Mouse (Mus musculus) embryonic facial prominence, embryonic 11.5 days (tissue): ENCODE results near the gene Foxs1. TPM values are rescaled to one million over a fixed set of nuclear protein-coding genes. Genes with fewer than 3 reads are reported as not detected.

ENCODE experiments used
- ATAC-seq: fragments of 200-750 bp; cut with Nextera tagmentation; replicated peaks from 2 replicates; pipeline ENCODE4 v1.8.0; 2017; ENCODE audit warnings: low read depth; ENCODE audit not compliant: insufficient number of reproducible peaks, low FRiP score, low TSS enrichment
- DNase-seq: peaks from one replicate; pipeline ENCODE4 v3.0.0-alpha.2; 2015; ENCODE audit warnings: low spot score
- H3K27ac ChIP-seq: fragments of 300-500 bp; sonication (generic); replicated peaks from 2 replicates; pipeline ENCODE4 v1.5.1; 2014; ENCODE audit warnings: mild to moderate bottlenecking, low read depth, low read length, control low read depth
- H3K27me3 ChIP-seq: fragments of 300-500 bp; sonication (generic); 2 replicates; pipeline ENCODE4 v1.6.1; 2014; ENCODE audit warnings: mild to moderate bottlenecking, low read length, moderate library complexity, mixed read lengths; ENCODE audit not compliant: control insufficient read depth, insufficient read depth
- H3K36me3 ChIP-seq: fragments of 300-500 bp; sonication (generic); replicated peaks from 2 replicates; pipeline ENCODE4 v1.6.1; 2014; ENCODE audit warnings: low read depth, mild to moderate bottlenecking, low read length, moderate library complexity, mixed read lengths; ENCODE audit not compliant: control insufficient read depth, insufficient read depth
- H3K4me1 ChIP-seq: fragments of 300-500 bp; sonication (generic); 2 replicates; pipeline ENCODE4 v1.6.1; 2014; ENCODE audit warnings: low read length, mixed read lengths; ENCODE audit not compliant: control insufficient read depth, insufficient read depth
- H3K4me2 ChIP-seq: fragments of 300-500 bp; sonication (generic); 2 replicates; pipeline ENCODE4 v1.6.1; 2014; ENCODE audit warnings: low read depth, mild to moderate bottlenecking, control low read depth, low read length, moderate library complexity
- H3K4me3 ChIP-seq: fragments of 300-500 bp; sonication (generic); 2 replicates; pipeline ENCODE4 v1.5.1; 2014; ENCODE audit warnings: low read depth, low read length, control low read depth
- H3K9ac ChIP-seq: fragments of 300-500 bp; sonication (generic); replicated peaks from 2 replicates; pipeline ENCODE4 v1.6.1; 2014; ENCODE audit warnings: mild to moderate bottlenecking, control low read depth, low read length
- H3K9me3 ChIP-seq: fragments of 300-500 bp; sonication (generic); replicated peaks from 2 replicates; pipeline ENCODE4 v1.6.1; 2016; ENCODE audit warnings: mild to moderate bottlenecking, low read length, inconsistent platforms, mixed read lengths; ENCODE audit not compliant: control insufficient read depth
- WGBS: fragments of 180-500 bp; shearing (Covaris S2); extraction: QIAGEN DNeasy Blood & Tissue Kit; methylation state at CpG from one replicate; pipeline ENCODE4 v1.1.7; 2014; 5-methylcytosine and 5-hydroxymethylcytosine counted together
- polyA plus RNA-seq: library from polyadenylated mRNA; unstranded; fragments of >200 nt; fragmentation: Nextera tagmentation; extraction: Ambion mirVana; gene quantifications from 2 replicates; pipeline ENCODE4 v1.2.1, GENCODE M21; 2014

The Foxs1 gene
- polyA plus RNA-seq, 1 experiment from 2014 or later, result 0.79 TPM

DNA sequence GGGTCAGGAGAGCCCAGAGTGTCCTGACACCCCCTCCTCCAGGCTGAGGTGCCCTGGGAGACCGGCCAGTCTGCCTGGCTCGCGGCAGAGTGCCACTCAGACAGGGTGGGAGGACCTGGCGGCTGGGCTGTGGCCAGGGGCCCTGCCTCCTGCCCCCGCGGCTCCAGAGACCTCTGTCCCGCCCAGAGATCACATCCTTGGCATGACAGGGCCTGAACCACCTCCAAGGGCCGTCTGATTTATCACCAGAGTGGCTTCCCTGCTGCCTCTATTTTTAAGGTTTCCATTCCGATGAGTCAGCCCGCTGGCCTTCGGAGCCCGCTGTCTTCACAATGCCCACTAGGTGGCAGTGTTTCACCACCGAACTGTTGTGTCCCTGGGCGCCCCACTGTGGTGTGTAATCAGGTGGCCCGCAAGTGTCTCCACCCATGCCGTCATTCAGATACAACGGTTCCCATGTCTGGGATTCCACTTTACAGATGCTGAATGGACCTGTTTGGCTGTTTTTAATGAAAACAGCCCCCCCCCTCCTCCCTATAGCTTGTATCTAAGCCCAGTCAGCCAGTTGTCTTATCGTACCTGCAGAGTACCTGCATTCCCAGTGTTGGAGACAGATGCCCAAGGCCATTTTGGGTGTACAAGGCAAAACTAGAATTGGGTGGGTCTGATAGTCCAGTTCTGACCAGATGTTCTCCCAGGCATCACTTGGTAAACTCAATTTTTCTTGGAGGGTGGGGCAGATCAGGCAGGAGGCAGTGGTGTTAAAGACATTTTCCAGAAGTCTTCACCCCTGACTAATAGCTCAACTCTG, 18.5 kb downstream of the Foxs1 start:
- Histone ChIP-seq H3K4me1 (no peaks in the 10 kb centered on the region), H3K36me3 (no peaks in the 10 kb centered on the region), H3K9me3 (no peaks in the 10 kb centered on the region), H3K27ac (no peak overlapping the region), H3K9ac (no peak overlapping the region), H3K27me3 (peaks cover 10% of the 10 kb centered on the region), H3K4me2 (peak overlapping the region; percentile 21), H3K4me3 (0 out of 2 replicates have a peak overlapping the region, but pooled peaks have one; percentile 5)
- 5% methylated on average over 18 of the region's 18 CpGs for WGBS
- DNase-seq (peak; percentile 93), ATAC-seq (peak; percentile 50; the same call in 1 of the 2 replicates)

DNA sequence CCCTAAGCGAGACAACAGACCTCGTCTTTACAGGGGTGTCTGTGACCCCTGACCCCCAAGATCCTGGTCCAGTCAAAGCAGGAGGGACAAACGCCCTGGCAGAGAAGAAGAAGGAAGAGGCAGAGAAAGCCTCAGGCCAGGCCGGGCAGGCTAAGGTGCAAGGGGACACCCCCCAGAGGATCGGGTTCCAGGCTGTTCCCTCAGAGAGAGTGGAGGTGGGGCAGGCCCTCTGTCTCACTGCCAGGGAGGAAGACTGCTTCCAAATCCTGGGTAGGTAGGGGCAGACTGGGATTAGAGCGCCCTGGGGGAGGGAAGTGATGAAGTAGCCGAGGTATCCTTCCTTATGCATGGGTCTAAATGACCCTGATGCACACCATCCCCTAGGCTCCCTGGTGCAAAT, 19.5 kb downstream of the Foxs1 start:
- no peak for DNase-seq
- Histone ChIP-seq H3K4me2 (no peak overlapping the region), H3K36me3 (no peaks in the 10 kb centered on the region), H3K9me3 (no peaks in the 10 kb centered on the region), H3K4me1 (no peaks in the 10 kb centered on the region), H3K4me3 (no peak overlapping the region), H3K9ac (no peak overlapping the region), H3K27ac (no peak overlapping the region), H3K27me3 (peaks cover 10% of the 10 kb centered on the region)
- ATAC-seq, result no peak
- WGBS, result 24% methylated on average over 7 of the region's 7 CpGs

DNA sequence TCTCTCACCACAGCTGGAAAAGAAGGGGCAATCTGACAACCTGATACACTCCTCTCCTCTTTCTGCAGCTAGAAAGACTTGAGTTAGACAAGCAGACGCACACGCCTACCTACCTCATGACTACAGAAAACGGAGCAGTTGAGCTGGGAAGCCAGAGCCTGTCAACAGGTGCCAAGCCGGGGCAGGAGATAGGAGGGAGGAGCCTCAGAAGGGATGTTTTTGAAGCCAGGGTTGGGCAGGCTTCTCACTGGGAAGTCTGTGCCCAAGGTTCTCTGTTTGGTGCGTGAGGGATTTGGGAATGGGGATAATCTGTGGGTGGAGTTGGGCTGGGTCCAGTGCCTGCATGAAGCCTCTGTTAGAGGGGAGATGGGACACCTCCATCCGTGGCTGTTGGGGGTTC, 21.6 kb downstream of the Foxs1 start:
- H3K4me3 ChIP-seq, result no peak overlapping the region
- no peaks in the 10 kb centered on the region for H3K9me3 ChIP-seq
- no peak overlapping the region for H3K4me2 ChIP-seq
- no peaks in the 10 kb centered on the region for H3K4me1 ChIP-seq
- 27% methylated on average over 6 of the region's 6 CpGs for WGBS
- peaks cover 10% of the 10 kb centered on the region for H3K27me3 ChIP-seq
- no peaks in the 10 kb centered on the region for H3K36me3 ChIP-seq
- no peak overlapping the region for H3K9ac ChIP-seq
- no peak for ATAC-seq
- H3K27ac ChIP-seq, result no peak overlapping the region
- DNase-seq, result no peak

DNA sequence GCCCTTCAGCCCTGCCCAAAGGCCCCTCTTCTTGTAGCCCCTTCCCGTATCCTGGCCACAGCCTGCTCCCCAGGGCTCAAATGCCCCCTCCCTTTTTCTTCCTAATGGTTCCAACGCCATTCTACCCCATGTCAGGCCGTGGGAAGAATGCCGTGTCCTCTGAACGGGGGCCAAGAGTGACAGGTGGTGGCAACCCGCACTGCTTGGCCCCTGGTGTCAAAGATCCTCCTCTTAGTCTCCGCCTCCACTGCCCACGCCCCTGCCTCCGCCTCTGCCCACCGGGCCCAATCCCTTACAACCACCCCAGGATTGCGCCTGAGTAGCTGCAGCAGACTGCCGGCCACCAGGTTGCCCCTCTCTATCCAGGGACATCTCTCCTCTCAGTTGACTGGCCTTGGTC, 22.0 kb downstream of the Foxs1 start, which contains the start of gene Mylk2:
Mylk2 (plus strand) TSS at position 322 of the 400 bp plus-strand sequence.
- Histone ChIP-seq H3K9ac (no peak within 1 kb of the TSS), H3K27me3 (peaks cover 10% of the 10 kb centered on the region), H3K9me3 (no peaks in the 10 kb centered on the region), H3K4me2 (no peak within 1 kb of the TSS), H3K4me3 (no peak within 1 kb of the TSS), H3K36me3 (no peaks in the 10 kb centered on the region), H3K4me1 (no peaks in the 10 kb centered on the region), H3K27ac (no peak within 1 kb of the TSS)
- DNase-seq, result no peak
- no peak for ATAC-seq
- 18% methylated on average over 12 of the region's 12 CpGs for WGBS

DNA sequence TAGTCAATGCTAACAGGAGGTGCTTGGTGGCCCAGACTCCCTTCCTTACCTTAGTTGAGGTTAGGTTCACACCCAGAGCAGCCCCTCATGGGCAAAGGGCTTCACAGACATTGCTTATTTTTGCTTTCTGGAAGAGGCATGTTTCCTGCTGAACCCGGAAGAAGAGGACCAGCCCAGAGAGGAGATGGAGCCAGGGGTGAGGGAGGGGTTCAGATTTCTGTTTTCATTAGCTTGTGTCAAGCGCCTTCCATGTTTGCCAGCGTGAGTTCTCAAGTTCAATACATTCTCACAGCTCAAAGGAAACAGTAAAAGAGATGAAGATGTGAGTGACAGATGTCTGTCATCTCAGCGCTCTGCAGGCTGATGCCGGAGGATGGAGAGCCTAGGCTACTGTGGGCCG, 23.2 kb downstream of the Foxs1 start:
- WGBS, result 70% methylated on average over 6 of the region's 6 CpGs

DNA sequence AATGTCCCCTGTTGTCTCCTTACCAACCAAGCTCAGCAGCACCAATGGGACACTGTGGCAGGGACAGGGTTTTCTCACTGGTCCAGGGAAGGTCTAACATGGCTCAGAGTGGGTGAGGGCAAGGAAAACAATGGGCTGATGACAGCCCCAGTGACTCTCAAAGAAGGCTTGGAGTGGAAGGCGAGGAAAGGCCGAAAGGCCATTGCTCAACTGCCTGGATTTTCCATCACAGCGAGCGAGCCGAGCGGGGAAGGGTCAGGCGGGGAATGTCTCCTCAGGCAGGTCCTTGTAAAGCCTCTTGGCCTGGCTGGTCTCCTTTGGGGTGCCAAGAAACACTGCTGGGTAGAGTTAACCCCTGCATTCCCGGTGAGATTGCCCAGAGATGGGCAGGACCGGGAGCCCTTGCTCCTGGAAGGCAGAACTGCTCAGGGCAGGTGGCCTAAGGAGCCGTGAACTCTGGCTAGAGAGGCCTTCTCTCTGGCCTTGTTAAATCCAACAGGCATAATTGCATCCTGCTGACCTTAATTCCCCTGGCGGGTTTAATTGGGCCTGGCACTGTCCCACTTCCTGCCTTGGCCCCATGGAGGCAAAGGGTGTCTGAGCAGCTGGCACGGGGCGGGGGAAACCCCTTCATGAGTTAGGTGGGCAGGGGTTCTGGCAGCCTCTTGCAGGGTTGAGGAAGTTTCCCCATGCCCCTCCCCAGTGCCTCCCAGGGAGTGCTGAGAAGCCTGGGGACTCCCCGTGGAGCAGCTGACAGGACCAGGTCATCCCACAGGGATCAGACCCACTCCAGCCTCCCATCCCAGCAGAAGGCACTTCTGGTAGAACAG, 25.7 kb downstream of the Foxs1 start:
- no peak overlapping the region for H3K9ac ChIP-seq
- 44% methylated on average over 14 of the region's 14 CpGs for WGBS
- no peaks in the 10 kb centered on the region for H3K9me3 ChIP-seq
- no peak overlapping the region for H3K4me2 ChIP-seq
- peaks cover 2% of the 10 kb centered on the region; the same call in 1 of the 2 replicates for H3K4me1 ChIP-seq
- DNase-seq (no peak), ATAC-seq (no peak)
- no peak overlapping the region for H3K4me3 ChIP-seq
- peaks cover 2% of the 10 kb centered on the region; the same call in 1 of the 2 replicates for H3K27me3 ChIP-seq
- no peaks in the 10 kb centered on the region for H3K36me3 ChIP-seq
- no peak overlapping the region for H3K27ac ChIP-seq

More for the DNA sequence above, 23.2 kb downstream of the Foxs1 start:
- no peak overlapping the region for H3K9ac ChIP-seq
- H3K27me3 ChIP-seq, result peaks cover 10% of the 10 kb centered on the region
- H3K27ac ChIP-seq, result no peak overlapping the region
- no peaks in the 10 kb centered on the region for H3K4me1 ChIP-seq
- no peak overlapping the region for H3K4me3 ChIP-seq
- H3K36me3 ChIP-seq, result no peaks in the 10 kb centered on the region
- no peaks in the 10 kb centered on the region for H3K9me3 ChIP-seq
- ATAC-seq, result no peak
- no peak overlapping the region for H3K4me2 ChIP-seq
- DNase-seq, result no peak

DNA sequence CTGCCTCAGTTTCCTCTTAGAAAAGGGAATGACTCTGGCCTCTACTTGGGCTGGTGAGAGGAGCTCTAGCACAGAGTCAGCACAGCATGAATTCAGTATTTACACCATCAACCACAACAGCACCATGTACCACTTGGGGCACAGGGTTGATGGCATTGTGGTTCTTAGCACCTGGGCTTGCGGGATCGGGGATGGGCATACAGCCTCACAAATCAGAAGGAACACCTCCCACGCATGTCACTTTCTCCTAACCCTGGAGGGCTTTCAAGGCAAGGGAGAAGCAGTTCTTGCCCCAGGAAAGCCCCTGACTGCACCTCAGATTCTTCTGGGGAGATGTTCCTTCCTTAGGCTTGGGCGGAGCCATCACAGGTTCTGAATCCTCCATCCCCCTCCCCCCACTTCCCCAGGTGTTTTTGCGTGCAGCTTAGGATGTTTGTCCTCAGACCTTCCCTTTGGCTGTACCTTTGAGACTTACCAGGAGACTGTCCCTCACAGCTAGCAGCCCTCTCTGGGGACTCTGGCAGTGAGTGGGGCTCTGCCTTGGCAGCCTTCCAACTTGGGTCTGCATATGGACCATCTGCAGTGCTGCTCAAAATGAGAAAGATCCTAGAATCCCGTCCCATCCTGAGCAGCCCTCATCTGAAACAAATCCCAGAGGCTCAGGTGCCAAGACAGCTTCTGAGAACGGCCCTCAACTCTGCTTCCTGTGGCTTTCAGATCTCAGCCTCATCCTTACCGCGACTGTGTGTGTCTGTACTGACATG, 26.6 kb downstream of the Foxs1 start:
- DNase-seq, result no peak
- WGBS, result 62% methylated on average over 9 of the region's 9 CpGs
- no peak for ATAC-seq
- Histone ChIP-seq H3K4me1 (peaks cover 2% of the 10 kb centered on the region; the same call in 1 of the 2 replicates), H3K4me2 (no peak overlapping the region), H3K27ac (no peak overlapping the region), H3K9ac (no peak overlapping the region), H3K9me3 (no peaks in the 10 kb centered on the region), H3K36me3 (no peaks in the 10 kb centered on the region), H3K27me3 (peaks cover 2% of the 10 kb centered on the region; the same call in 1 of the 2 replicates), H3K4me3 (no peak overlapping the region)
